Mouse (Mus musculus) ovary, adult 10 weeks (tissue): ENCODE data around the gene Gm10409. TPM values are rescaled to one million over a fixed set of nuclear protein-coding genes. Genes with fewer than 3 reads are reported as not detected.

ENCODE experiments used
- polyA plus RNA-seq: library from polyadenylated mRNA; stranded (reverse); fragments of 350-450 nt; fragmentation: Illumina TruSeq; extraction: RNeasy Lipid Tissue Mini Kit (QIAGEN cat#74804); gene quantifications from one replicate; pipeline ENCODE4 v1.2.3, GENCODE M21; 2014

The Gm10409 gene
- not detected for polyA plus RNA-seq

GRCm38 (mm10) chr14:3412314-3412713 is at the start of gene Gm10409:
Gene Gm10409, plus strand, starts transcription at chr14:3412614.

GRCm38 (mm10) chr14:3394793-3395192 is 17.6 kb upstream of the Gm10409 start, which contains the start of gene Gm10413:
Gene Gm10413, plus strand, starts transcription at chr14:3395093.

GRCm38 (mm10) chr14:3427803-3428202 is 15.4 kb downstream of the Gm10409 start, which contains the start of gene Gm3005:
Gene Gm3005, plus strand, starts transcription at chr14:3428103.

DNA sequence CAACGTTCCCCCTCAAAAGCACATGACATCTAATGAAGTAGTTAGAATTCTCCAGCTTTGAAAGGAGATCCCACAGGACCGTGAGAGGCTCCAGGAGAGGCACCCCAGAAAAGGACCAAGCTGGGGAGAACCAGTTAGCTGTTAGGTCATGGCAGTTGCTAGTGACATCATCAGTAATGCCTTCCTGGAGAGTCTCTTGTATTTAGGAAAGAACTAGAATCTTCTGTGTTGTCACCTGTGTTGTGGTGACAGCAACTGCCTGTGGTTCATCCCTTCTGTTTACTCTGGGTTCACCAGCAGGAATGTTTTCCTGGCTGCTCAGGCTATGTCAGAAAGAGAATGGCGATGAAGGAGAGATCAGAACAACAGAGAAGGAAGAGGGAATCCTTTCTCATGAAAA is 36.7 kb downstream of the Gm10409 start, which contains the start of gene Gm10408:
Gene Gm10408 (plus strand): TSS at position 301 of the 400 bp plus-strand sequence.

Other genes with a start within 250 kb of the Gm10409 start
- gene Gm5795, start 224.4 kb upstream of the Gm10409 start, polyA plus RNA-seq = not detected
- 0.63 TPM for gene D830030K20Rik, start 204.1 kb upstream of the Gm10409 start, polyA plus RNA-seq
- not detected for gene Gm2956, start 80.0 kb upstream of the Gm10409 start, polyA plus RNA-seq
- gene Gm10413, start 17.5 kb upstream of the Gm10409 start, polyA plus RNA-seq = not detected
- gene Gm3005, start 15.5 kb downstream of the Gm10409 start, polyA plus RNA-seq = not detected
- gene Gm10408, start 36.8 kb downstream of the Gm10409 start, polyA plus RNA-seq = not detected
- not detected for gene Gm3012, start 221.9 kb downstream of the Gm10409 start, polyA plus RNA-seq
- gene Gm3020, start 239.4 kb downstream of the Gm10409 start, polyA plus RNA-seq = not detected